Mouse (Mus musculus) embryonic facial prominence, embryonic 14.5 days (tissue): ENCODE measurements around the gene Rbpj. TPM values are rescaled to one million over a fixed set of nuclear protein-coding genes. Genes with fewer than 3 reads are reported as not detected.

Experiments used
- ATAC-seq: fragments of 200-750 bp; cut with Nextera tagmentation; 2 replicates; pipeline ENCODE4 v1.8.0; 2017; ENCODE audit warnings: low read depth, moderate number of reproducible peaks, moderate TSS enrichment
- DNase-seq: peaks from one replicate; pipeline ENCODE4 v3.0.0-alpha.2; 2015; ENCODE audit warnings: low spot score
- H3K27ac ChIP-seq: fragments of 300-500 bp; sonication (generic); replicated peaks from 2 replicates; pipeline ENCODE4 v1.5.1; 2014; ENCODE audit warnings: low read depth, mild to moderate bottlenecking, low read length, moderate library complexity
- H3K27me3 ChIP-seq: fragments of 300-500 bp; sonication (generic); replicated peaks from 2 replicates; pipeline ENCODE4 v1.6.1; 2014; ENCODE audit warnings: low read length; ENCODE audit not compliant: control insufficient read depth, insufficient read depth
- H3K36me3 ChIP-seq: fragments of 300-500 bp; sonication (generic); 2 replicates; pipeline ENCODE4 v1.6.1; 2014; ENCODE audit warnings: low read length, mixed read lengths; ENCODE audit not compliant: control insufficient read depth, insufficient read depth
- H3K4me1 ChIP-seq: fragments of 300-500 bp; sonication (generic); 2 replicates; pipeline ENCODE4 v1.6.1; 2014; ENCODE audit warnings: antibody characterized with exemption, low read length; ENCODE audit not compliant: control insufficient read depth, insufficient read depth
- H3K4me2 ChIP-seq: fragments of 300-500 bp; sonication (generic); 2 replicates; pipeline ENCODE4 v1.6.1; 2014; ENCODE audit warnings: low read depth, mild to moderate bottlenecking, low read length, moderate library complexity, mixed read lengths
- H3K4me3 ChIP-seq: fragments of 300-500 bp; sonication (generic); 2 replicates; pipeline ENCODE4 v1.5.1; 2014; ENCODE audit warnings: low read depth, mild to moderate bottlenecking, low read length
- H3K9ac ChIP-seq: fragments of 300-500 bp; sonication (generic); 2 replicates; pipeline ENCODE4 v1.6.1; 2014; ENCODE audit warnings: low read depth, mild to moderate bottlenecking, low read length, moderate library complexity, mixed read lengths
- H3K9me3 ChIP-seq: fragments of 300-500 bp; sonication (generic); 2 replicates; pipeline ENCODE4 v1.6.1; 2016; ENCODE audit warnings: low read length; ENCODE audit not compliant: control insufficient read depth
- WGBS: fragments of 180-500 bp; shearing (Covaris S2); extraction: QIAGEN DNeasy Blood & Tissue Kit; methylation state at CpG from one replicate; pipeline ENCODE4 v1.1.7; 2014; 5-methylcytosine and 5-hydroxymethylcytosine counted together
- polyA plus RNA-seq: library from polyadenylated mRNA; unstranded; fragments of >200 nt; fragmentation: Nextera tagmentation; extraction: Ambion mirVana; gene quantifications from 2 replicates; pipeline ENCODE4 v1.2.1, GENCODE M21; 2014

Rbpj gene
- polyA plus RNA-seq, 1 experiment from 2014 or later, result 48.1 TPM

GRCm38 (mm10) chr5:53589172-53589960, 123.4 kb downstream of the Rbpj start:
- Histone ChIP-seq H3K9me3 (no peaks in the 10 kb centered on the region), H3K27ac (peak overlapping the region; percentile 97), H3K36me3 (no peaks in the 10 kb centered on the region), H3K9ac (peak overlapping the region; percentile 97), H3K4me3 (peak overlapping the region; percentile 93), H3K27me3 (no peaks in the 10 kb centered on the region), H3K4me2 (peak overlapping the region; percentile 87), H3K4me1 (peaks cover 10% of the 10 kb centered on the region)
- DNase-seq (peak; percentile 98), ATAC-seq (peak; percentile 89)
- 0% methylated on average over 13 of the region's 72 CpGs for WGBS

- under 1% methylated on average over 46 of the region's 59 CpGs for WGBS
- Histone ChIP-seq H3K27ac (peak overlapping the region; percentile 97), H3K9me3 (no peaks in the 10 kb centered on the region), H3K27me3 (no peaks in the 10 kb centered on the region), H3K4me1 (peaks cover 10% of the 10 kb centered on the region), H3K4me3 (peak overlapping the region; percentile 93), H3K9ac (peak overlapping the region; percentile 97), H3K4me2 (peak overlapping the region; percentile 87), H3K36me3 (no peaks in the 10 kb centered on the region)
- DNase-seq (peak; percentile 99), ATAC-seq (peak; percentile 87)
Measured at GRCm38 (mm10) chr5:53590179-53590765, 124.3 kb downstream of the Rbpj start.

GRCm38 (mm10) chr5:53590875-53591682, 125.1 kb downstream of the Rbpj start:
- peak overlapping the region; percentile 97 for H3K27ac ChIP-seq
- peaks cover 10% of the 10 kb centered on the region for H3K4me1 ChIP-seq
- H3K36me3 ChIP-seq, result no peaks in the 10 kb centered on the region
- peak; percentile 1; the same call in 1 of the 2 replicates for ATAC-seq
- H3K9me3 ChIP-seq, result no peaks in the 10 kb centered on the region
- peak overlapping the region; percentile 93 for H3K4me3 ChIP-seq
- H3K4me2 ChIP-seq, result peak overlapping the region; percentile 87
- no peaks in the 10 kb centered on the region for H3K27me3 ChIP-seq
- H3K9ac ChIP-seq, result peak overlapping the region; percentile 97
- peak; percentile 70 for DNase-seq
- WGBS, result under 1% methylated on average over 16 of the region's 67 CpGs

- DNase-seq (no peak), ATAC-seq (no peak)
- H3K4me1 ChIP-seq, result peaks cover 10% of the 10 kb centered on the region
- H3K27ac ChIP-seq, result peak overlapping the region; percentile 97; the same call in 1 of the 2 replicates
- WGBS, result 2% methylated on average over 8 of the region's 8 CpGs
- peak overlapping the region; percentile 87 for H3K4me2 ChIP-seq
- no peaks in the 10 kb centered on the region for H3K27me3 ChIP-seq
- no peaks in the 10 kb centered on the region for H3K36me3 ChIP-seq
- no peaks in the 10 kb centered on the region for H3K9me3 ChIP-seq
- peak overlapping the region; percentile 93 for H3K4me3 ChIP-seq
- H3K9ac ChIP-seq, result peak overlapping the region; percentile 97
Measured at GRCm38 (mm10) chr5:53591683-53592050, 125.7 kb downstream of the Rbpj start.

GRCm38 (mm10) chr5:53593080-53593688, 127.2 kb downstream of the Rbpj start:
- ATAC-seq, result no peak
- DNase-seq, result no peak
- H3K9ac ChIP-seq, result no peak overlapping the region
- H3K4me1 ChIP-seq, result peaks cover 10% of the 10 kb centered on the region
- H3K4me2 ChIP-seq, result peak overlapping the region; percentile 87
- 76% methylated on average over 5 of the region's 5 CpGs for WGBS
- no peak overlapping the region for H3K27ac ChIP-seq
- H3K27me3 ChIP-seq, result no peaks in the 10 kb centered on the region
- no peaks in the 10 kb centered on the region for H3K9me3 ChIP-seq
- peak overlapping the region; percentile 93 for H3K4me3 ChIP-seq
- no peaks in the 10 kb centered on the region for H3K36me3 ChIP-seq

- no peak overlapping the region for H3K27ac ChIP-seq
- H3K4me3 ChIP-seq, result no peak overlapping the region
- 25% methylated on average over 4 of the region's 4 CpGs for WGBS
- no peaks in the 10 kb centered on the region for H3K9me3 ChIP-seq
- H3K9ac ChIP-seq, result no peak overlapping the region
- no peaks in the 10 kb centered on the region for H3K27me3 ChIP-seq
- peaks cover 6% of the 10 kb centered on the region; the same call in 1 of the 2 replicates for H3K4me1 ChIP-seq
- H3K36me3 ChIP-seq, result no peaks in the 10 kb centered on the region
- peak overlapping the region; percentile 5; the same call in 1 of the 2 replicates for H3K4me2 ChIP-seq
- no peak for ATAC-seq
- DNase-seq, result peak; percentile 69
Measured at GRCm38 (mm10) chr5:53594274-53594673, 128.3 kb downstream of the Rbpj start.

- H3K9ac ChIP-seq, result no peak overlapping the region
- no peak overlapping the region for H3K27ac ChIP-seq
- H3K4me2 ChIP-seq, result no peak overlapping the region
- H3K4me1 ChIP-seq, result peaks cover under 1% of the 10 kb centered on the region; the same call in 1 of the 2 replicates
- H3K27me3 ChIP-seq, result no peaks in the 10 kb centered on the region
- no peaks in the 10 kb centered on the region for H3K36me3 ChIP-seq
- ATAC-seq (no peak), DNase-seq (peak; percentile 56)
- H3K9me3 ChIP-seq, result no peaks in the 10 kb centered on the region
- no peak overlapping the region for H3K4me3 ChIP-seq
Measured at GRCm38 (mm10) chr5:53598510-53598909, 132.6 kb downstream of the Rbpj start.

- Histone ChIP-seq H3K9ac (no peak overlapping the region), H3K4me1 (no peaks in the 10 kb centered on the region), H3K27me3 (no peaks in the 10 kb centered on the region), H3K9me3 (no peaks in the 10 kb centered on the region), H3K27ac (no peak overlapping the region), H3K36me3 (no peaks in the 10 kb centered on the region), H3K4me2 (no peak overlapping the region), H3K4me3 (no peak overlapping the region)
- ATAC-seq (no peak), DNase-seq (no peak)
- 91% methylated on average over 1 of the region's 1 CpGs for WGBS
Measured at GRCm38 (mm10) chr5:53599116-53599515, 133.2 kb downstream of the Rbpj start.
